Mouse (Mus musculus) liver, adult 2 months (tissue): ENCODE measurements around the gene Armc5. TPM values are rescaled to one million over a fixed set of nuclear protein-coding genes. Genes with fewer than 3 reads are reported as not detected.
A peak's percentile ranks its signal among the peaks of the same experiment; 100 is the strongest.

ENCODE experiments used
- DNase-seq: peaks from one replicate; pipeline ENCODE4 v3.0.0-alpha.2; 2011; ENCODE audit warnings: low read depth, low spot score; ENCODE audit errors: extremely low read depth
- H3K27ac ChIP-seq: fragments of 200-500 bp; replicated peaks from 2 replicates; pipeline ENCODE4 v1.5.1; 2012; ENCODE audit warnings: low read depth, mild to moderate bottlenecking, control low read depth, inconsistent platforms, low read length; ENCODE audit not compliant: insufficient read depth
- H3K27me3 ChIP-seq: fragments of 200-500 bp; 2 replicates; pipeline ENCODE4 v1.6.1; 2012; ENCODE audit warnings: mild to moderate bottlenecking, moderate library complexity, low read length, inconsistent platforms; ENCODE audit not compliant: control insufficient read depth, insufficient read depth
- H3K36me3 ChIP-seq: fragments of 200-500 bp; 2 replicates; pipeline ENCODE4 v1.6.1; 2012; ENCODE audit warnings: low read length, inconsistent platforms; ENCODE audit not compliant: control insufficient read depth, insufficient read depth
- H3K4me1 ChIP-seq: fragments of 200-500 bp; 2 replicates; pipeline ENCODE4 v1.6.1; 2011; ENCODE audit warnings: low read length; ENCODE audit not compliant: control insufficient read depth, insufficient read depth
- H3K4me3 ChIP-seq: fragments of 200-500 bp; 2 replicates; pipeline ENCODE4 v1.5.1; 2011; ENCODE audit warnings: low read depth, mild to moderate bottlenecking, control low read depth, low read length, moderate library complexity; ENCODE audit not compliant: insufficient read depth
- H3K79me2 ChIP-seq: fragments of 200-500 bp; 2 replicates; pipeline ENCODE4 v1.6.1; 2012; ENCODE audit warnings: inconsistent platforms, mild to moderate bottlenecking, low read length, moderate library complexity; ENCODE audit not compliant: control insufficient read depth, insufficient read depth
- H3K9ac ChIP-seq: fragments of 200-500 bp; 2 replicates; pipeline ENCODE4 v1.6.1; 2012; ENCODE audit warnings: low read depth, mild to moderate bottlenecking, control low read depth, inconsistent platforms, low read length
- CTCF ChIP-seq: fragments of 200-500 bp; IDR thresholded peaks from 2 replicates; pipeline ENCODE4 v1.5.1; 2011; ENCODE audit warnings: low read depth, low read length, control low read depth
- POLR2A ChIP-seq: fragments of 200-500 bp; IDR thresholded peaks from 2 replicates; pipeline ENCODE4 v1.6.1; 2011; ENCODE audit warnings: low read length, control low read depth; ENCODE audit not compliant: insufficient read depth; ENCODE audit errors: extremely low read depth
- WGBS: fragments of 180-500 bp; shearing (Covaris S2); methylation state at CpG from one replicate; pipeline ENCODE4 v1.1.7; 2018; 5-methylcytosine and 5-hydroxymethylcytosine counted together
- polyA plus RNA-seq: library from polyadenylated mRNA; depleted of rRNA; stranded (reverse); fragments of >200 nt; gene quantifications from 2 replicates; pipeline ENCODE4 v1.2.3, GENCODE M21; 2012
- total RNA-seq: library from RNA; depleted of rRNA; stranded (reverse); fragments of >200 nt; gene quantifications from 2 replicates; pipeline ENCODE4 v1.2.3, GENCODE M21; 2014

The Armc5 gene
- total and polyA plus RNA-seq, 2 experiments: 2.1 to 12.7 TPM

DNA sequence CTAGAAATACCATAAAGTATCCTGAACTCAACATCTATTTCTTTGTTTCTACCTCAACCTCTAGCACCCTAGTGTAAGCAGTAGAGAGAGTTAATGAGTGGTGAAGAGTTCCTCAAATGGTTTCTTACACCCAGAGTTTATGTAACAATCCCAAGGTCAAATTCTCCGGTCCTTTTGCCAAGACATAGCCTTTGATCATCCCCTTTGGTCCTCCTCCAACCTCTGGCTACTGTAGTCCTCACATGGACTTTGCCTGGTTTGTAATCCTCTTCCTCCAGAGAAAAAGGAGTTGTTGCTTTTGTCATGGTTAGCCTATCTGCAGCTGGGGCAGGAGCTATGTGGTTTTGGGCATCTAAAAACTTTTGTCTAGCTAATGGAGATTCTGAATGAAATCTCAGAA is 1.7 kb upstream of the Armc5 start:
- H3K9ac ChIP-seq: no peak overlapping the region
- peaks cover 19% of the 10 kb centered on the region for H3K4me1 ChIP-seq
- 7% methylated on average over 1 of the region's 1 CpGs for WGBS
- no peak overlapping the region for H3K4me3 ChIP-seq
- no peaks in the 10 kb centered on the region for H3K79me2 ChIP-seq
- H3K36me3 ChIP-seq: no peaks in the 10 kb centered on the region
- no peak for TF ChIP-seq CTCF
- TF ChIP-seq POLR2A: no peak
- H3K27me3 ChIP-seq: no peaks in the 10 kb centered on the region
- peak overlapping the region; percentile 61 for H3K27ac ChIP-seq
- peak; percentile 95 for DNase-seq

DNA sequence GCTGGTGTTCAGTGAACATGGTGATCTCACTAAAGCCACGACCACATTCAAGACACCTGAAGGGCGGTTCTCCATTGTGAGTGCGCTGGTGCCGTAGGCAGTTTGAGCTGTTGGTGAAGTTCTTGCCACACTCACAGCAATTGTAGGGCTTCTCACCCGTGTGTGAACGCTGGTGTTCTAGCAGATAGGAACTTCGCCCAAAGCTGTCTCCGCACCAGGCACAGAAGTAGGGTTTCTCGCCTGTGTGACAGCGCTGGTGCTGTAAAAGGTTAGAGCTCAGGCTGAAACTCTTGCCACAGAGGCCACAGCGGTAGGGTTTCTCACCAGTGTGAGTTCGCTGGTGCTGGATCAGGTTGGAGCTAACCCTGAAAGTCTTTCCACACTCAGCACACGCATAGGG is 716 bp upstream of the Armc5 start:
- Histone ChIP-seq H3K27ac (peak overlapping the region; percentile 88), H3K79me2 (no peaks in the 10 kb centered on the region), H3K36me3 (no peaks in the 10 kb centered on the region), H3K4me3 (no peak overlapping the region; the same call in 1 of the 2 replicates), H3K4me1 (peaks cover 19% of the 10 kb centered on the region), H3K9ac (no peak overlapping the region), H3K27me3 (no peaks in the 10 kb centered on the region)
- DNase-seq: no peak
- WGBS: 98% methylated on average over 13 of the region's 13 CpGs
- no peak for TF ChIP-seq POLR2A

DNA sequence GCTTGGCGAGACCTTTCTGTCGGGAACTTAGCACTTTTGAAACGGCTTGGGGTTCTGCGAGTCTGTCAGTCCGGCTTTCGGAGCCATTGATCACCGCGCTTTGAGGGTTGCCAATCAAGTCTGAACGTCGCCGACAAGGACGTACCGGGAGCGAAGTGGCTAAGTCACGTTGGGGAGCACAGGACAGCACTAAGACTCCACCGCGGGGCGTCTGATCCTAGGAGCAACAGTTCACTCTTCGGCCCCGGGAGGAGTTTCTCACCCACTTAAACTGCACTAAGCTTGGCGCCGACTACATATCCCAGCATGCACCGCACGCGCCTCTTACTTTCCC is 418 bp downstream of the Armc5 start:
- no peaks in the 10 kb centered on the region for H3K36me3 ChIP-seq
- under 1% methylated on average over 25 of the region's 25 CpGs for WGBS
- H3K4me3 ChIP-seq: peak overlapping the region; percentile 70
- no peak for DNase-seq
- peak overlapping the region; percentile 88 for H3K27ac ChIP-seq
- H3K9ac ChIP-seq: peak overlapping the region; percentile 77
- peaks cover 19% of the 10 kb centered on the region for H3K4me1 ChIP-seq
- TF ChIP-seq POLR2A (no peak), CTCF (no peak)
- no peaks in the 10 kb centered on the region for H3K27me3 ChIP-seq
- no peaks in the 10 kb centered on the region for H3K79me2 ChIP-seq

DNA sequence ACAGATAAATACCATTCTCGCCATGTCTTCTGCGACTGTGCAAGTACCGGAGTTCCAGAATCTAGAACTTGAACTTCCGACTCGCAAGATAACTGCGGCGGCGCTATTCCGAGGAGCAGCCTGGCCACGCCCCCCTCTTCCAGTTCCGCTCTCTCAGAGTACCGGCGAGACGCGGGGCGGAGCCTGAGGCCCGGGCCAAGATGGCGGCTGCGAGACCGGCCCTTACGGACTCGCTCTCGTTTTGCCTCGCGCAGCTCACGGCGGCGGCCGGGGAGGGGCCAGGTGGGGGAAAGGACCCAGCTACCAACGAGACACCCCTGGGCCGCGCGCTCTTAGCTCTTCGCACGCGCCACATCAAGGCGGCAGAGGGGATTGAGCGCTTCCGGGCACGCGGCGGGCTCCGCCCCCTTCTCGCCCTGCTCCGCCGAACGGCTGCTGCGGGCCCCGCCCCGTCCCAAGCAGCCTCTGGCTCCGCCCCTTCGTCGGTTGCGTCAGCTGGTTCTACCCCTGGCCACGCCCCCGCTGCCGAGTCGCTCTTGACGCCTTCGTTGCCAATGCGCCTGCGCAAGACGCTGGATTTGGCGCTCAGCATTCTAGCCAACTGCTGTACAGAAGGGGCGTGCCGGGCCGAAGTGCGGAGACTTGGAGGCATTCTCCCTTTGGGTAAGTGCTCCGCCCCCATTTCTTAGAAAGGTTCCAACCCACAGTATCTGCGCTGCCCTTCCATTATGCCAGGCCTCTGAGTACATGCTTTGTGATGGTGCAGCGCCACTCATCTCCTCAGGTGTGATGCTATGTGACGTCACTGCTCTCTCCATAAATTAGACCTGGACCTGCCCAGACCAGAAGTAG is 1.0 kb downstream of the Armc5 start, which contains the start of gene 9130023H24Rik:
Gene 9130023H24Rik, minus strand, starts transcription at position 105 of the 852 bp plus-strand sequence.
- H3K9ac ChIP-seq: peak within 1 kb of the TSS; percentile 90
- DNase-seq: peak; percentile 92
- TF ChIP-seq POLR2A: peak; percentile 32; the same call in 1 of the 2 replicates
- TF ChIP-seq CTCF: no peak
- H3K27me3 ChIP-seq: no peaks in the 10 kb centered on the region
- peaks cover 19% of the 10 kb centered on the region for H3K4me1 ChIP-seq
- H3K4me3 ChIP-seq: peak within 1 kb of the TSS; percentile 70
- WGBS: under 1% methylated on average over 72 of the region's 72 CpGs
- H3K36me3 ChIP-seq: no peaks in the 10 kb centered on the region
- peak within 1 kb of the TSS; percentile 88 for H3K27ac ChIP-seq
- H3K79me2 ChIP-seq: no peaks in the 10 kb centered on the region

DNA sequence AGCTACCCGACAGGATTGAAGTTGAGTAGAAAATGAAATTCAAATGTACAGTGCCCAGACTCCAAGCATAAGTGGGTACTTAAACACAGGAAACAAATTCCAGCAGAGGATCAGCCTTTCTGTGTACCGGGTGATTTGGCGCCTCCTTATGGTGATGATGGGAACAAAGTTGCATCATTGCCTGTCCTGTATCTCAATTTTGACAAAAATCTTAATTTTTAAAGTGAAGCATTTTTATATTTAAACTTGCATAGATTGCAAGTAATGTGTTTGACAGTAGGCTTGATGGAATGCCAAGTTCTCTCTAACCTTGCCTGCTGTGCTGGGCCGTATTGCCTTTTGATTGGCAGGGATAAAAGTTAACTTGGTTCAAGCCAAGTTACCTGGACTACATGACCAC is 1.8 kb downstream of the Armc5 start:
- Histone ChIP-seq H3K9ac (no peak overlapping the region), H3K79me2 (no peaks in the 10 kb centered on the region), H3K27me3 (no peaks in the 10 kb centered on the region), H3K4me3 (no peak overlapping the region), H3K36me3 (no peaks in the 10 kb centered on the region), H3K27ac (no peak overlapping the region), H3K4me1 (peaks cover 19% of the 10 kb centered on the region)
- 14% methylated on average over 4 of the region's 4 CpGs for WGBS
- TF ChIP-seq POLR2A: no peak
- no peak; the same call in 1 of the 2 replicates for TF ChIP-seq CTCF
- DNase-seq: peak; percentile 28

DNA sequence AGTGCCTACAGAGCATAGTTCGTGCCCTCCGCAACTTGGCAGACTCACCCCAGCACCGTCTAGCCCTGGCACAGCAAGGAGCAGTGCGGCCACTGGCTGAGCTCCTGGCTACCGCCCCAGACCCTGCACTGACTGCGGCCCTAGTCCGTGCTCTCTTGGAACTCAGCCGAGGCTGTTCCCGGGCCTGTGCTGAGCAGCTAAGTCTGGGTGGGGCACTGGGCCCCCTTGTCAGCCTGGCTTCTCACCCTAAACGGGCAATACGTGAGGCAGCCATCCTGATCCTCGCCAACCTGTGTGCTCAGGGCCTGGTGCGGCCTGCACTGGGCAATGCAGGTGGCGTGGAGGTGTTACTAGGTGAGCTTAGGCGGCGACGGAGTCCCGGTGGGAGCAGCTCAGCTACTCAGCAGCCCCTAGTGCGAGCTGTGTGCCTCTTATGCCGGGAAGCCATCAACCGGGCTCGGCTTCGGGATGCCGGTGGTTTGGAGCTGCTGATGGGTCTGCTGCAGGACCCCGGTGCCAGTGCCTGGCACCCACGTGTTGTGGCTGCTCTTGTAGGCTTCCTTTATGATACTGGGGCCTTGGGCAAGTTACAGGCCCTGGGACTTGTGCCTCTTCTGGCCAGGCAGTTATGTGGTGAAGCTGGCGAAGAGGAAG is 3.1 kb downstream of the Armc5 start:
- Histone ChIP-seq H3K4me1 (peaks cover 16% of the 10 kb centered on the region), H3K27me3 (no peaks in the 10 kb centered on the region), H3K4me3 (no peak overlapping the region), H3K9ac (no peak overlapping the region), H3K27ac (no peak overlapping the region), H3K36me3 (peaks cover 3% of the 10 kb centered on the region; the same call in 1 of the 2 replicates), H3K79me2 (no peaks in the 10 kb centered on the region)
- 93% methylated on average over 27 of the region's 27 CpGs for WGBS
- TF ChIP-seq CTCF: no peak
- TF ChIP-seq POLR2A: no peak
- no peak for DNase-seq
